Mouse (Mus musculus): ENCODE measurements around the gene Gm13757. TPM values are rescaled to one million over a fixed set of nuclear protein-coding genes. Genes with fewer than 3 reads are reported as not detected.
"Not testable (repeated sequence)": the region's sequence is repeated elsewhere in the genome, so short reads cannot be mapped to it uniquely, and the experiment has no call there.

Gm13757 gene
- polyA plus RNA-seq (2011; ENCODE audit: insufficient read depth, insufficient read length, low read depth, missing spikeins): not detected in 2 replicates

- TF ChIP-seq EP300 (IDR thresholded peaks at IDR 0.05; ENCODE audit: insufficient read depth, low read depth, low read length): no peak
- no peak within 1 kb of the TSS for H3K9ac ChIP-seq (ENCODE audit: low read depth, poor library complexity, severe bottlenecking)
- no peaks in the 10 kb centered on the region for H3K36me3 ChIP-seq (ENCODE audit: control insufficient read depth, insufficient read depth, low read length, poor library complexity, severe bottlenecking)
- no peak within 1 kb of the TSS for H3K27ac ChIP-seq (ENCODE audit: insufficient read depth, low read length)
- H3K4me1 ChIP-seq (ENCODE audit: control insufficient read depth, insufficient read depth, low read length): no peaks in the 10 kb centered on the region
- H3K27me3 ChIP-seq (ENCODE audit: control insufficient read depth, insufficient read depth, low read length, poor library complexity, severe bottlenecking): no peaks in the 10 kb centered on the region
- H3K4me3 ChIP-seq (ENCODE audit: low read depth, low read length): no peak within 1 kb of the TSS
- H3K9me3 ChIP-seq (replicated peaks; ENCODE audit: control insufficient read depth, insufficient read depth, low read length, poor library complexity, severe bottlenecking): no peaks in the 10 kb centered on the region
These were observed at the start of gene Gm13757 for GRCm38 (mm10) chr2:88449031-88449430. Gene Gm13757 (minus strand): TSS chr2:88449131.

GRCm38 (mm10) chr2:88493020-88493419, 44.1 kb upstream of the Gm13757 start, which contains the start of gene Olfr1185-ps1:
Gene Olfr1185-ps1 (plus strand): TSS chr2:88493320.
- no peaks in the 10 kb centered on the region for H3K36me3 ChIP-seq (ENCODE audit: control insufficient read depth, insufficient read depth, low read length, poor library complexity, severe bottlenecking)
- H3K9me3 ChIP-seq (replicated peaks; ENCODE audit: control insufficient read depth, insufficient read depth, low read length, poor library complexity, severe bottlenecking): no peaks in the 10 kb centered on the region
- no peaks in the 10 kb centered on the region for H3K27me3 ChIP-seq (ENCODE audit: control insufficient read depth, insufficient read depth, low read length, poor library complexity, severe bottlenecking)
- H3K27ac ChIP-seq (ENCODE audit: insufficient read depth, low read length): no peak within 1 kb of the TSS
- no peaks in the 10 kb centered on the region for H3K4me1 ChIP-seq (ENCODE audit: control insufficient read depth, insufficient read depth, low read length)
- H3K9ac ChIP-seq (ENCODE audit: low read depth, poor library complexity, severe bottlenecking): no peak within 1 kb of the TSS
- no peak within 1 kb of the TSS for H3K4me3 ChIP-seq (ENCODE audit: low read depth, low read length)
- TF ChIP-seq POLR2A (IDR thresholded peaks at IDR 0.05; ENCODE audit: insufficient read depth, low read length): no peak
- no peak for TF ChIP-seq EP300 (IDR thresholded peaks at IDR 0.05; ENCODE audit: insufficient read depth, low read depth, low read length)
- TF ChIP-seq CTCF (IDR thresholded peaks at IDR 0.05; ENCODE audit: low read depth, low read length): no peak

- TF ChIP-seq EP300 (IDR thresholded peaks at IDR 0.05; ENCODE audit: insufficient read depth, low read depth, low read length) (no peak), CTCF (IDR thresholded peaks at IDR 0.05; ENCODE audit: low read depth, low read length) (no peak), POLR2A (IDR thresholded peaks at IDR 0.05; ENCODE audit: insufficient read depth, low read length) (no peak)
- no peaks in the 10 kb centered on the region for H3K9me3 ChIP-seq (replicated peaks; ENCODE audit: control insufficient read depth, insufficient read depth, low read length, poor library complexity, severe bottlenecking)
- H3K27ac ChIP-seq (ENCODE audit: insufficient read depth, low read length): no peak within 1 kb of the TSS
- no peaks in the 10 kb centered on the region for H3K4me1 ChIP-seq (ENCODE audit: control insufficient read depth, insufficient read depth, low read length)
- H3K4me3 ChIP-seq (ENCODE audit: low read depth, low read length): no peak within 1 kb of the TSS
- H3K27me3 ChIP-seq (ENCODE audit: control insufficient read depth, insufficient read depth, low read length, poor library complexity, severe bottlenecking): no peaks in the 10 kb centered on the region
- H3K36me3 ChIP-seq (ENCODE audit: control insufficient read depth, insufficient read depth, low read length, poor library complexity, severe bottlenecking): no peaks in the 10 kb centered on the region
- H3K9ac ChIP-seq (ENCODE audit: low read depth, poor library complexity, severe bottlenecking): no peak within 1 kb of the TSS
These were observed 34.4 kb upstream of the Gm13757 start, which contains the start of gene Olfr1184 for GRCm38 (mm10) chr2:88483298-88483697. Gene Olfr1184 (plus strand): TSS chr2:88483598.

DNA sequence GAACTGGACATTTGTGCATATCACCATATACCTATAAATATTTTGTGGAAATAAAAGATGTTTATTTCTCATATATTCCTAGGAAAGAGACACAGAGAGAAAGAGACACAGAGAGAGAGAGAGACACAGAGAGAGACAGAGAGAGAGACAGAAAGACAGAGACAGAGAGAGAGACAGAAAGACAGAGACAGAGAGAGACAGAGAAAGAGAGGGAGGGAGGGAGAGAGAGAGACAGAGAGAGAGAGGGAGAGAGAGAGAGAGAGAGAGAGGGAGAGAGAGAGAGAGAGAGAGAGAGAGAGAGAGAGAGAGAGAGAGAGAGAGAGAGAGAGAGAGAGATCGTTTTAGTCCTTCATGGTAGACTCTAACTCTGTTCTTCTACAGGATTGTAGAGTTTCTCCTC, 5.6 kb upstream of the Gm13757 start, which contains the start of gene Olfr1183:
TSS of gene Olfr1183 (plus strand) at position 301 of the 400 bp plus-strand sequence.
- H3K36me3 ChIP-seq (ENCODE audit: control insufficient read depth, insufficient read depth, low read length, poor library complexity, severe bottlenecking); H3K27me3 ChIP-seq (ENCODE audit: control insufficient read depth, insufficient read depth, low read length, poor library complexity, severe bottlenecking); H3K9ac ChIP-seq (ENCODE audit: low read depth, poor library complexity, severe bottlenecking); H3K4me3 ChIP-seq (ENCODE audit: low read depth, low read length); H3K27ac ChIP-seq (ENCODE audit: insufficient read depth, low read length); H3K4me1 ChIP-seq (ENCODE audit: control insufficient read depth, insufficient read depth, low read length); H3K9me3 ChIP-seq (replicated peaks; ENCODE audit: control insufficient read depth, insufficient read depth, low read length, poor library complexity, severe bottlenecking): not testable (repeated sequence)

GRCm38 (mm10) chr2:88426071-88426470, 22.9 kb downstream of the Gm13757 start, which contains the start of gene Olfr1181:
Gene Olfr1181 (minus strand): TSS chr2:88426171.
- Histone ChIP-seq H3K36me3 (ENCODE audit: control insufficient read depth, insufficient read depth, low read length, poor library complexity, severe bottlenecking) (no peaks in the 10 kb centered on the region), H3K27me3 (ENCODE audit: control insufficient read depth, insufficient read depth, low read length, poor library complexity, severe bottlenecking) (no peaks in the 10 kb centered on the region), H3K4me3 (ENCODE audit: low read depth, low read length) (no peak within 1 kb of the TSS), H3K9ac (ENCODE audit: low read depth, poor library complexity, severe bottlenecking) (no peak within 1 kb of the TSS), H3K27ac (ENCODE audit: insufficient read depth, low read length) (no peak within 1 kb of the TSS), H3K4me1 (ENCODE audit: control insufficient read depth, insufficient read depth, low read length) (no peaks in the 10 kb centered on the region), H3K9me3 (replicated peaks; ENCODE audit: control insufficient read depth, insufficient read depth, low read length, poor library complexity, severe bottlenecking) (no peaks in the 10 kb centered on the region)
- no peak for TF ChIP-seq EP300 (IDR thresholded peaks at IDR 0.05; ENCODE audit: insufficient read depth, low read depth, low read length)
- no peak for TF ChIP-seq CTCF (IDR thresholded peaks at IDR 0.05; ENCODE audit: low read depth, low read length)
- TF ChIP-seq POLR2A (IDR thresholded peaks at IDR 0.05; ENCODE audit: insufficient read depth, low read length): no peak

DNA sequence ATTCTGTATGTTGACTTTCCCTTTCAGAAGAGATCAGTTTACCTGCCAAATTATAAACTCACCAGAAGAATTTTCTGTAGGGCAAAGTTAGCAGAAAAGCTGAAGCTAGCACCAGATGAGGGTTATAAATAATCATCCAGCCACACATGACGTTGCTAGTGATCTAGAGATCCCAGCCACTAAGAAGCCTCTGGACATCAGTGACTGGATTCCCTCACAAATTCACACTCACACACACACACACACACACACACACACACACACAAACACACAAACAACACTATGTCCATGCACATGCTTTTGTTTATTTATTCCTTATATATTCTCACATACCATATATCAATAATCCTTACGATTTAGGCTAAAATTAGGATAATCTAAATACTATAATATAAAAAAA, 29.9 kb downstream of the Gm13757 start, which contains the start of gene Olfr1180:
TSS of gene Olfr1180 (minus strand) at position 101 of the 400 bp plus-strand sequence.
- H3K9me3 ChIP-seq (replicated peaks; ENCODE audit: control insufficient read depth, insufficient read depth, low read length, poor library complexity, severe bottlenecking): no peaks in the 10 kb centered on the region
- H3K9ac ChIP-seq (ENCODE audit: low read depth, poor library complexity, severe bottlenecking): no peak within 1 kb of the TSS
- no peaks in the 10 kb centered on the region for H3K27me3 ChIP-seq (ENCODE audit: control insufficient read depth, insufficient read depth, low read length, poor library complexity, severe bottlenecking)
- H3K4me1 ChIP-seq (ENCODE audit: control insufficient read depth, insufficient read depth, low read length): no peaks in the 10 kb centered on the region
- H3K4me3 ChIP-seq (ENCODE audit: low read depth, low read length): no peak within 1 kb of the TSS
- no peaks in the 10 kb centered on the region for H3K36me3 ChIP-seq (ENCODE audit: control insufficient read depth, insufficient read depth, low read length, poor library complexity, severe bottlenecking)
- TF ChIP-seq EP300 (IDR thresholded peaks at IDR 0.05; ENCODE audit: insufficient read depth, low read depth, low read length) (no peak), POLR2A (IDR thresholded peaks at IDR 0.05; ENCODE audit: insufficient read depth, low read length) (no peak), CTCF (IDR thresholded peaks at IDR 0.05; ENCODE audit: low read depth, low read length) (no peak)
- no peak within 1 kb of the TSS for H3K27ac ChIP-seq (ENCODE audit: insufficient read depth, low read length)

Data from ES-Bruce4 (cell line).